Mouse (Mus musculus) heart, embryonic 15.5 days (tissue): ENCODE data around the gene Cog2. TPM values are rescaled to one million over a fixed set of nuclear protein-coding genes. Genes with fewer than 3 reads are reported as not detected.

ENCODE experiments used
- ATAC-seq: fragments of 200-750 bp; cut with Nextera tagmentation; replicated peaks from 2 replicates; pipeline ENCODE4 v1.8.0; 2017; ENCODE audit warnings: low read depth, moderate TSS enrichment; ENCODE audit not compliant: insufficient number of reproducible peaks, insufficient read depth, low FRiP score
- H3K27ac ChIP-seq: fragments of 300-500 bp; sonication (generic); 2 replicates; pipeline ENCODE4 v1.5.1; 2015; ENCODE audit warnings: mild to moderate bottlenecking, inconsistent platforms
- H3K27me3 ChIP-seq: fragments of 300-500 bp; sonication (generic); 2 replicates; pipeline ENCODE4 v1.6.1; 2015; ENCODE audit warnings: inconsistent platforms
- H3K36me3 ChIP-seq: fragments of 300-500 bp; sonication (generic); 2 replicates; pipeline ENCODE4 v1.6.1; 2015; ENCODE audit warnings: mild to moderate bottlenecking, inconsistent platforms
- H3K4me1 ChIP-seq: fragments of 300-500 bp; sonication (generic); replicated peaks from 2 replicates; pipeline ENCODE4 v1.6.1; 2015; ENCODE audit warnings: inconsistent platforms
- H3K4me2 ChIP-seq: fragments of 300-500 bp; sonication (generic); 2 replicates; pipeline ENCODE4 v1.6.1; 2015; ENCODE audit warnings: inconsistent platforms, mild to moderate bottlenecking, moderate library complexity
- H3K4me3 ChIP-seq: fragments of 300-500 bp; sonication (generic); 2 replicates; pipeline ENCODE4 v1.5.1; 2015; ENCODE audit warnings: mild to moderate bottlenecking, inconsistent platforms
- H3K9ac ChIP-seq: fragments of 300-500 bp; sonication (generic); 2 replicates; pipeline ENCODE4 v1.6.1; 2015; ENCODE audit warnings: mild to moderate bottlenecking, inconsistent platforms
- H3K9me3 ChIP-seq: fragments of 300-500 bp; sonication (generic); replicated peaks from 2 replicates; pipeline ENCODE4 v1.6.1; 2016; ENCODE audit warnings: inconsistent platforms
- WGBS: fragments of 180-500 bp; shearing (Covaris S2); methylation state at CpG from one replicate; pipeline ENCODE4 v1.1.7; 2015; ENCODE audit warnings: mixed read lengths; 5-methylcytosine and 5-hydroxymethylcytosine counted together
- polyA plus RNA-seq: library from polyadenylated mRNA; unstranded; fragments of >200 nt; fragmentation: Nextera tagmentation; extraction: Ambion mirVana; gene quantifications from 2 replicates; pipeline ENCODE4 v1.2.1, GENCODE M21; 2015

Gene Cog2
- polyA plus RNA-seq, 1 experiment from 2014 or later: 18.7 TPM

DNA sequence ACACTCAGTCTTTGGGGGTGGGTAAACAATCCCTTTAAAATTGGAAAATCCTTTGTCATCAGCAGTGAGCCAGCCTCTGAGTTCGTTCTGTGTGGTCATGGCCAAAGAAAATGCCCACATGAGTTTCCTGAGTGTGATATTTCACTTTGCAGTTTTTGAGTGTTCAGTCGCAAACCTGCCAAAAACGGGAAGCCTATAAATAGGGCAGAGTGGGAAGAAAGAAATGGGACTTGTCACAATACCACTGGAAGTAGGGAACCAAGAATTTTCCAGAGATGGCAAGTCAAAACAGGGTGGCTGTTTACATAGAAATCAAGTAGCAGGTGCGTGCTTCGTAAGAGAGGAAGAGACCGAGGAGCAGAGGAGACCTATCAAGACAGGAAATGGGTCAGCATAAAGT lies 4.0 kb upstream of the Cog2 start:
- H3K4me3 ChIP-seq: no peak overlapping the region
- H3K27ac ChIP-seq: no peak overlapping the region
- H3K4me2 ChIP-seq: no peak overlapping the region
- no peak for ATAC-seq
- H3K4me1 ChIP-seq: peaks cover 4% of the 10 kb centered on the region
- no peak overlapping the region for H3K9ac ChIP-seq
- H3K9me3 ChIP-seq: no peaks in the 10 kb centered on the region
- H3K27me3 ChIP-seq: peaks cover 3% of the 10 kb centered on the region; the same call in 1 of the 2 replicates
- no peaks in the 10 kb centered on the region for H3K36me3 ChIP-seq
- 56% methylated on average over 6 of the region's 6 CpGs for WGBS

- WGBS: 61% methylated on average over 6 of the region's 6 CpGs
- Histone ChIP-seq H3K4me1 (peaks cover 10% of the 10 kb centered on the region), H3K9me3 (no peaks in the 10 kb centered on the region), H3K4me2 (no peak overlapping the region), H3K4me3 (no peak overlapping the region), H3K9ac (no peak overlapping the region), H3K27ac (no peak overlapping the region), H3K36me3 (no peaks in the 10 kb centered on the region), H3K27me3 (peaks cover 3% of the 10 kb centered on the region; the same call in 1 of the 2 replicates)
- ATAC-seq: no peak
These were observed 3.4 kb upstream of the Cog2 start for GRCm38 (mm10) chr8:124517142-124517541.

- Histone ChIP-seq H3K9ac (no peak overlapping the region), H3K27ac (no peak overlapping the region), H3K27me3 (no peaks in the 10 kb centered on the region), H3K4me2 (peak overlapping the region; percentile 72), H3K4me3 (peak overlapping the region; percentile 78; the same call in 1 of the 2 replicates), H3K4me1 (peaks cover 16% of the 10 kb centered on the region), H3K9me3 (no peaks in the 10 kb centered on the region), H3K36me3 (peaks cover 12% of the 10 kb centered on the region)
- WGBS: 88% methylated on average over 6 of the region's 6 CpGs
- no peak for ATAC-seq
These were observed 1.4 kb downstream of the Cog2 start for GRCm38 (mm10) chr8:124521946-124522345.

DNA sequence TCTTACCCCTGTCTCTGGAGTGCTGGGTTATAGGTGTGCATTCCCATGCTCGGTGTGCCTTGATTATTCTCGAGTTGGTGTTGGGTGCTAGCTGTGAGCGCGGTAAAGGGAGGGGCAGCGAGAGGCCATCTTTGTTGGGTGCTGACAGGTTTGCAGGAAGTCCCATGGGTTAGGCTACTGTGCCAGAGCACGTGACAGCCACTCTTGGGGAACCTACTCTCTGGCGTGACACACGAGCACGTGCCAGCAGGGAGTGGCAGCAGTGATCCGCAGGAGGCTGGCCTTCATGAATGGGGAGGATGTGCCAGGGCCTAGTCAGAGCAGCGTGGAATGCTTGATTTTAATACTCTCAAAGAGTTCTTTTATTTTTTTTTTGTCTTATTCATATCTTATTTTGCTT lies 5.7 kb downstream of the Cog2 start:
- no peaks in the 10 kb centered on the region for H3K9me3 ChIP-seq
- no peak overlapping the region for H3K27ac ChIP-seq
- ATAC-seq: no peak
- H3K4me1 ChIP-seq: peaks cover 22% of the 10 kb centered on the region
- WGBS: 91% methylated on average over 11 of the region's 11 CpGs
- no peak overlapping the region for H3K9ac ChIP-seq
- H3K27me3 ChIP-seq: no peaks in the 10 kb centered on the region
- no peak overlapping the region for H3K4me3 ChIP-seq
- peaks cover 41% of the 10 kb centered on the region for H3K36me3 ChIP-seq
- no peak overlapping the region for H3K4me2 ChIP-seq

DNA sequence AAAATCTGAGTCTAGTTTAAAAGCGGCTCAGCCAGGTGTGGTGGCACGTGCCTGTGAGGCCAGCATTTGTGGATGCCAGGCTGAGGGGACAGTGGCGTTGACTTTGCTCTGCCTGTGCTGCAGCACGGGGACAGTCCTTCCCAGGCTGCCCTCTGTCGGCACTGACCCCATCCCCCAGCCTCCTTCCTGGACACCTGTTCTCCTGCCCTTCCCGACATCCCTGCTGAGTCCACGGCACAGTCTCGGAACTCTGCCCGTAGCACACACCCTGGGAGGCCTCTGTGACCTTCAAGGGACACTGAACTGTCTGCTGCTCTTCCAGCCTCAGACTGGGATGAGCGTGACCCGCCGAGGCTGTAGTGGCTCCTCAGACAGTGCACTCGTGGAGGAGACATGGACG lies 9.5 kb downstream of the Cog2 start:
- no peak overlapping the region for H3K27ac ChIP-seq
- no peak overlapping the region for H3K4me3 ChIP-seq
- WGBS: 69% methylated on average over 14 of the region's 14 CpGs
- 0 out of 2 replicates have a peak overlapping the region, but pooled peaks have one; percentile 4 for H3K9ac ChIP-seq
- peaks cover 66% of the 10 kb centered on the region for H3K36me3 ChIP-seq
- H3K4me1 ChIP-seq: 0 out of 2 replicates have a peak, but pooled peaks cover 8% of the 10 kb centered on the region
- no peak overlapping the region for H3K4me2 ChIP-seq
- no peak for ATAC-seq
- H3K27me3 ChIP-seq: no peaks in the 10 kb centered on the region
- H3K9me3 ChIP-seq: no peaks in the 10 kb centered on the region

GRCm38 (mm10) chr8:124530556-124530955 lies 10.0 kb downstream of the Cog2 start:
- ATAC-seq: no peak
- WGBS: 67% methylated on average over 7 of the region's 7 CpGs
- 0 out of 2 replicates have a peak overlapping the region, but pooled peaks have one; percentile 4 for H3K9ac ChIP-seq
- no peaks in the 10 kb centered on the region for H3K27me3 ChIP-seq
- no peak overlapping the region for H3K4me3 ChIP-seq
- H3K36me3 ChIP-seq: peaks cover 71% of the 10 kb centered on the region
- no peak overlapping the region for H3K27ac ChIP-seq
- no peak overlapping the region for H3K4me2 ChIP-seq
- no peaks in the 10 kb centered on the region for H3K9me3 ChIP-seq
- 0 out of 2 replicates have a peak, but pooled peaks cover 8% of the 10 kb centered on the region for H3K4me1 ChIP-seq

- no peak overlapping the region for H3K4me2 ChIP-seq
- peaks cover 71% of the 10 kb centered on the region for H3K36me3 ChIP-seq
- H3K27me3 ChIP-seq: no peaks in the 10 kb centered on the region
- H3K9me3 ChIP-seq: no peaks in the 10 kb centered on the region
- no peak overlapping the region for H3K4me3 ChIP-seq
- 59% methylated on average over 4 of the region's 4 CpGs for WGBS
- no peak overlapping the region for H3K9ac ChIP-seq
- H3K27ac ChIP-seq: no peak overlapping the region
- H3K4me1 ChIP-seq: 0 out of 2 replicates have a peak, but pooled peaks cover 8% of the 10 kb centered on the region
- no peak for ATAC-seq
These were observed 10.4 kb downstream of the Cog2 start for GRCm38 (mm10) chr8:124530996-124531395.

GRCm38 (mm10) chr8:124532626-124533025 lies 12.1 kb downstream of the Cog2 start:
- no peaks in the 10 kb centered on the region for H3K27me3 ChIP-seq
- WGBS: 90% methylated on average over 3 of the region's 3 CpGs
- H3K27ac ChIP-seq: no peak overlapping the region
- H3K9me3 ChIP-seq: no peaks in the 10 kb centered on the region
- H3K9ac ChIP-seq: no peak overlapping the region
- ATAC-seq: no peak
- peaks cover 62% of the 10 kb centered on the region for H3K36me3 ChIP-seq
- no peak overlapping the region for H3K4me2 ChIP-seq
- H3K4me1 ChIP-seq: 0 out of 2 replicates have a peak, but pooled peaks cover 8% of the 10 kb centered on the region
- no peak overlapping the region for H3K4me3 ChIP-seq

GRCm38 (mm10) chr8:124535451-124535850 lies 14.9 kb downstream of the Cog2 start:
- no peak for ATAC-seq
- Histone ChIP-seq H3K9ac (no peak overlapping the region), H3K4me2 (no peak overlapping the region), H3K27ac (no peak overlapping the region), H3K27me3 (no peaks in the 10 kb centered on the region), H3K4me3 (no peak overlapping the region), H3K9me3 (no peaks in the 10 kb centered on the region), H3K4me1 (0 out of 2 replicates have a peak, but pooled peaks cover 3% of the 10 kb centered on the region), H3K36me3 (peaks cover 74% of the 10 kb centered on the region)
- WGBS: 80% methylated on average over 5 of the region's 5 CpGs

DNA sequence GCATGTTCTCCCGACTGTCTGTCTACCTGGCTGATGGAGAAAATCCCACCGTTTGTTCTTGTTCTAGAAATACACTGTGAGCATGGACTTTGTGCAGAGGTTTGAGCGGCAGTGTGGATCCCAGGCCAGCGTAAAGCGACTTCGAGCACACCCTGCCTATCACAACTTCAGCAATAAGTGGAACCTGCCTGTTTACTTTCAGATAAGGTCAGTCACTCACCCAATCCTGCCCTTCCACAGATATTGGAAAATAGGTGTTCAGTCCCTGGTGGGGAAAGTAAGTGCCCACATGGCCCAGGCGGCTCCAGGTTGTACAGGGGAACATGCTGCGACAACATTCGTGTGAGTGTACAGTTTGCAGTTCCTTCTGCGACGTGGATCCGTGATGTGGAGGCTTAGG lies 20.3 kb downstream of the Cog2 start:
- no peak overlapping the region for H3K27ac ChIP-seq
- H3K4me1 ChIP-seq: no peaks in the 10 kb centered on the region
- H3K36me3 ChIP-seq: peaks cover 84% of the 10 kb centered on the region
- H3K27me3 ChIP-seq: no peaks in the 10 kb centered on the region
- WGBS: 92% methylated on average over 12 of the region's 12 CpGs
- no peak overlapping the region for H3K4me3 ChIP-seq
- H3K4me2 ChIP-seq: no peak overlapping the region
- H3K9ac ChIP-seq: no peak overlapping the region
- H3K9me3 ChIP-seq: no peaks in the 10 kb centered on the region
- ATAC-seq: no peak

DNA sequence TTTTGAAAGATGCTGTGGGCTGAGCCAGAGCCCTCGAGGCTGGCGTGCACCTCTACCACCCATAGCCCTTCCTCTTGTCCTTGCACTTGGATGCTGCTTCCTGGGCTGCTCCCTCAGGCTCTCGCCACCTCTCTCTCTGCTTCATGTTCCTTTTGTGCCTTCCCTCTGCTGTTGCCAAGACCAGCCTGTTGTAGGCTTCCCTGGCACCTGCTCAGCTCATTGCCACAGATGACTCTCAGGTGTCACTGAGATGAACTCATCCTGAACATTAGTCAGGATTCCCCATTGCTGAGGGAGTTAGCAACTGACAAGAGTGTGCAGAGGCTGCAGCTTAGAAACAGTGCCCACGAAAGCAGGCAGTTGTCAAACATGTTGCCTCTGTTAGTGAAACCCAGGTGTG lies 21.4 kb downstream of the Cog2 start:
- no peak for ATAC-seq
- WGBS: 93% methylated on average over 4 of the region's 4 CpGs
- H3K36me3 ChIP-seq: peaks cover 91% of the 10 kb centered on the region

GRCm38 (mm10) chr8:124543272-124543671 lies 22.7 kb downstream of the Cog2 start:
- WGBS: 87% methylated on average over 5 of the region's 5 CpGs
- Histone ChIP-seq H3K27ac (no peak overlapping the region), H3K4me3 (no peak overlapping the region), H3K4me1 (no peaks in the 10 kb centered on the region), H3K9ac (no peak overlapping the region), H3K4me2 (no peak overlapping the region), H3K36me3 (peaks cover 95% of the 10 kb centered on the region), H3K9me3 (no peaks in the 10 kb centered on the region), H3K27me3 (no peaks in the 10 kb centered on the region)
- ATAC-seq: no peak

More for the DNA sequence above, 21.4 kb downstream of the Cog2 start:
- H3K4me2 ChIP-seq: no peak overlapping the region
- no peaks in the 10 kb centered on the region for H3K4me1 ChIP-seq
- no peak overlapping the region for H3K9ac ChIP-seq
- H3K9me3 ChIP-seq: no peaks in the 10 kb centered on the region
- H3K27ac ChIP-seq: no peak overlapping the region
- H3K4me3 ChIP-seq: no peak overlapping the region
- no peaks in the 10 kb centered on the region for H3K27me3 ChIP-seq
